Mouse (Mus musculus): ENCODE results near the gene Pigs. TPM values are rescaled to one million over a fixed set of nuclear protein-coding genes. Genes with fewer than 3 reads are reported as not detected.

The Pigs gene
- 44.6 TPM for total RNA-seq (2023)

DNA sequence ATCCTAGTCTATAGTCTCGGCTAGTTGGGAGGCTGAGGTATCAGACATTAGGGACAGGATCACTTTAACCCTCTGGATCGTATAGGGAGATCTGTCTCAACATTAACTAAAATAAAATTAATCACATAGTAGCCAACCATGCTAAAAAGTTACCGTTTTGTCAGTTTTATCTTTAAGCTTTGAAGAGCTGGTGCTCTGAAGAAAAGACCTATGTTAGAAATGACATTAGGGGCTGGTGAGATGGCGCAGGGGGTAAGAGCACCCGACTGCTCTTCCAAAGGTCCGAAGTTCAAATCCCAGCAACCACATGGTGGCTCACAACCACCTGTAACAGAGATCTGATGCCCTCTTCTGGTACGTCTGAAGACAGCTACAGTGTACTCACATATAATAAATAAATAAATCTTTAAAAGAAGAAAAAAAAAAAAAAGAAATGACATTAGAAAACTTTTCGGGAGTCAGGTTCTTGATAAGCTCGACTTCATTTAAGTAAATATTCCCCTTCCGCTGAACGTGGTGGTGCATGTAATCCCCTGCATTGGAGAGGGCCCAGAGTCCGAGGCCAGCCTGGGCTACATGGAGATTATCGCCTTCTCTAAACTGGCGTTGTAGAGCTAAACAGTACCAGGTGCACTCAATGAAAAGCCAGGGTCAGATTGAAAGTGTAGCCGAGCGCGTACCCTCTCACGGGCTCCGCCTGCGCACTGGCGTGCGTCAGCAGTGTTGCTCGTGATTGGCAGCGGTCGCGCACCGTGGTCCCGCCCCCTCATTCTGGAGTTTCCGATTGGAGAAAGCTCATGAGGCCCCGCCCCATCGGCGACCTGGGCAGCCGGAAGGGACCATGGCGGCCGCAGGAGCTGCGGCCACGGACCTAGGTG lies at the start of gene Pigs:
Gene Pigs, plus strand, starts transcription at position 782 of the 878 bp plus-strand sequence.

DNA sequence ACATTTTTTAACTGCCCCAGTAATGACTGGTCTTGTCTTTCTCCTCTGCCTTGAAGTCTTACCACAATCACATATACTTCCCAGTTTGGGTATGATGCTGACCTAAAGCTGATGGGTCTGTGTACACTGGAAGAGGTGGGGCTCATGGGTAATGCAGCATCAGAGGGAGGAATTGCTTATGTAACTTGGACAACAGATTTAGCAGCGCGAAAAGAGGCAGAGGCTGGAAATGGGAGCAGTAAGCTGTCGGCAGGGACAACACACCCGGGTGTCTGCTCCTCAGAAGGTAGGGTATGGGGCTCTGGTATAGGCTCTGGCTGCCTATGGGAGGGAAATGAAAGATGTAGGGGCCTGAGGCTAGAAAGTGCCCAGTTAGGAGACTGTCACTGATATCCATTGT lies 37.6 kb upstream of the Pigs start, which contains the start of gene BC030499:
Gene BC030499, plus strand, starts transcription at position 188 of the 400 bp plus-strand sequence.

DNA sequence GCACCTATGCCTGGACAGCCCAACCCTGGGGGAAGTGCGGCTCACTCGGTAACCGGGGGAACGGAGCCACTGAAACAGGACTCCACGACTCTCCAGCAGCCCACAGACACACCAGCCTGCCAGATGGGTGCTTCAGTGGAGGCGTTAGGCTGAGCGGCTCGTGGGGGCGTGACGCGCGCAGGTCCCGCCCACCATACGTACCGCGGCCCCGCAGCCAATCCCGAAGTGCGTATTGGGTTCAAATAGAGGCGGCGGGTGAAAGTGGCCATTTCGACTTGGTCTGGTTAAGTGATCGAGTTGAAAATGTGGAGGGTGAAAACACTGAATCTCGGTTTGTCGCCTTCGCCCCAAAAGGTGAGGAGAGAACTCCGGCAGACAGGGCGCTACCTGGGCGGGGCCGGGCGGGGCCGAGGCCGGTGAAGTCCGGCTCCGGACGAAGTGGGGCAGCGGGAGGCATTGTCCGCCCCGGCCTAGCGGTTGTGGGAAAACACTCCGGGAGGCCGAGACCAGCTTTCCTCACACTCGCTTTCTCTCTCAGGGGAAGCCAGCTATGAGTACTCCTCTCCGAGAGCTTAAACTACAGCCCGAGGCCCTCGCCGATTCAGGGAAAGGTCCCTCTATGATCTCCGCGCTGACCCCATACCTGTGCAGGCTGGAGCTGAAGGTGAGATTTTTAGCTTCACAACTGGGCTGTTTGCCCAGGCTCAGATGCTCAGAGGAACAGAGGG lies 26.7 kb upstream of the Pigs start, which contains the start of gene Spag5:
Gene Spag5, plus strand, starts transcription at position 173 of the 728 bp plus-strand sequence.

DNA sequence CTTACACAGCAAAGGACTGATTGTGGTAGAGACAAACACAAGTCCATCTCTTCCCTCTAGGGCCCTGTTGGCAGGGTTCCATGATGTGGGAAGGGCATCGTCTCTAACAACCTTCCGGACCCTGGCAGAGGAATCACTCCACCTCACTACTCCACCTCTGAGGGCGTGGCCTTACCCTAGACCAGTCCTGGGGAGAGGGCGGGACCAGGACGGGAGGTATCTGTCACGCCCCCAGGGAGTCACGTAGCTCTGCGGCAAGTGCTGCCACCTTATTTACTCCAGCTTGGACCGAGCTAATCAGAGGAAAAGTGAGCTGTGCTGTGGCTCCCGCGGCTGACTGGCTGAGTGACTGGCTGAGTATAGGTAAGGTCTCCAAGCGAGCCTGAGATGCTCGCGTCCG lies 5.4 kb upstream of the Pigs start, which contains the start of gene Aldoc:
Gene Aldoc, plus strand, starts transcription at position 109 of the 400 bp plus-strand sequence.

DNA sequence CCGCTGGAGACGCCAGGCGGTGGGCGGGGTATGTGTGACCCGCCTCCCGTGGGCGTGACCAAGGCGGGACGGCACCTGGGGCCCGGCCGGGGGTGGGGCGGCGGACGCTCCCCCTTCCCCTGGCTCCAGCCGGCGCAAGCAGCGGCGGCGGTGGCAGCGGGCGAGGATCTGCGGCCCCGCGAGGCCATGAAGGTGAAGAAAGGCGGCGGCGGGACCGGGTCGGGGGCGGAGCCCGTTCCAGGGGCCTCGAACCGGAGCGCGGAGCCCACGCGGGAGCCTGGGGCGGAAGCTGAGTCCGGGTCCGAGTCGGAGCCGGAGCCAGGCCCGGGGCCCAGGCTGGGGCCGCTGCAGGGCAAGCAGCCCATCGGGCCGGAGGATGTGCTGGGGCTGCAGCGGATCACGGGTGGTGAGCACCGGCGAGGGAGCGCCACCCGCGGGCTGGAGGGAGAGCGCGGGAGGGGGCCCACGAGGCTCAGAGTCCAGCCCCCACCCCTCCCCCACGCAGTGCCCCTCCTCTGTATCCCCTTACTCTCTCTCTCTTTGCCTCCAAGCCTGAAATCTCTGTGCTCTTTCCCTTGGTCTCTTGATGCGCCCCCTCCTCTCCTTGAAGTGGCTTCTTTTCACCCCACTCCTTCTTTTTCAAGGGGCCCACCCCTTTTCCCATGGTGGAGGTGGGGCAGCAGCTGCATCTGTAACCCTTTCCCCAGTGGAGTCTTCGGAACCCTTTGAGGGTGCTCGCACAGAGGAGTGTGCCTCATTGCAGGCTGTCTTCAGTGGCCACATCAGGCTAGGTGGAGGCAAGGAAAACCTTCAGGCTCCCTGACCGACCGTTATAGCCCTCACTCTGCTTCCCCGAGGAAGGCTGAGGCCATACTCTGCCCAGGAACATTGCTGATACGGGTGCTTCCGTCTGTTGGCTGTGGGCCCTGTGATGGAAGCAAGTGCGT lies 15.4 kb downstream of the Pigs start, which contains the start of gene Unc119:
Gene Unc119, plus strand, starts transcription at position 102 of the 947 bp plus-strand sequence.

DNA sequence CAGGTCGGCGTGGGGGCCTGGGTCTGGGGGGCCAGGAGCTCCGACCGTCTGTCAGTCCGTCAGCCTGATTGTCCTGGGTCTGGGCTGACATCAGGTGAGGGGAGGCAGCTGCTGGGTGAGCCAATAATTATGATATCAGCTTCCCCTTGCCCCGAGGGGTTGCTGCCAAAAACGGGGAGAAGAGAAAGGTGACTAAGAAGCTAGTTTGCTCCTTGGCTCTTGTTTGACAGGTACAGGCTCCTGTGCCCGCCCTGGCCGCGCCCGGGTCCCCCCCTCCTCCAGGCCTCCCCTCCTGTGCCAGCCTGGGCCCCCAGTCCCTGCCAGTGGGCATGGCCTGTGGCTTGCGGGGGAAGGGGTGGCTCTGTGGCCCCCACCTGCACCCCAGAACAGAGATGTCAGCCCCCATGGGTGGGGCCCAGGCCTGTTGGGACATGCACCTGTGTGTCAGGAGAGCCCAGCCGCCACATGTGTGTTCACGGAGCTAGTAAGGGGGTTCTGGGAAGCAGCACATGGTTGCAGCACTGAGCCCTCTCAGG lies 58.4 kb downstream of the Pigs start, which contains the start of gene Foxn1:
Gene Foxn1, minus strand, starts transcription at position 51 of the 536 bp plus-strand sequence.

Other genes starting within 250 kb of the Pigs start
- 30.7 TPM for gene Eral1, start 248.0 kb upstream of the Pigs start, total RNA-seq (2023)
- gene Fam222b, start 233.8 kb upstream of the Pigs start, total RNA-seq (2023): 16.7 TPM
- 31.2 TPM for gene Traf4, start 162.8 kb upstream of the Pigs start, total RNA-seq (2023)
- 8.1 TPM for gene Nek8, start 151.7 kb upstream of the Pigs start, total RNA-seq (2023)
- gene Tlcd1, start 151.7 kb upstream of the Pigs start, total RNA-seq (2023): 3.4 TPM
- 3,868 TPM for gene Rpl23a, start 144.8 kb upstream of the Pigs start, total RNA-seq (2023)
- gene Rab34, start 140.0 kb upstream of the Pigs start, total RNA-seq (2023): not detected
- gene Proca1, start 135.0 kb upstream of the Pigs start, total RNA-seq (2023): not detected
- gene Sdf2, start 82.7 kb upstream of the Pigs start, total RNA-seq (2023): 55.7 TPM
- 83.6 TPM for gene Supt6, start 82.4 kb upstream of the Pigs start, total RNA-seq (2023)
- 114 TPM for gene 2610507B11Rik, start 66.7 kb upstream of the Pigs start, total RNA-seq (2023)
- 3.3 TPM for gene BC030499, start 37.6 kb upstream of the Pigs start, total RNA-seq (2023)
- gene Spag5, start 26.9 kb upstream of the Pigs start, total RNA-seq (2023): 5.6 TPM
- 25.8 TPM for gene Aldoc, start 5.4 kb upstream of the Pigs start, total RNA-seq (2023)
- 10.9 TPM for gene Unc119, start 15.1 kb downstream of the Pigs start, total RNA-seq (2023)
- not detected for gene Foxn1, start 58.1 kb downstream of the Pigs start, total RNA-seq (2023)
- not detected for gene Slc13a2, start 93.8 kb downstream of the Pigs start, total RNA-seq (2023)
- gene Slc46a1, start 137.3 kb downstream of the Pigs start, total RNA-seq (2023): 1.0 TPM
- gene Sarm1, start 169.3 kb downstream of the Pigs start, total RNA-seq (2023): 2.6 TPM
- not detected for gene Vtn, start 170.7 kb downstream of the Pigs start, total RNA-seq (2023)
- not detected for gene Sebox, start 175.0 kb downstream of the Pigs start, total RNA-seq (2023)
- gene Tmem199, start 183.8 kb downstream of the Pigs start, total RNA-seq (2023): 22.2 TPM
- 31.3 TPM for gene Poldip2, start 183.8 kb downstream of the Pigs start, total RNA-seq (2023)
- gene Tnfaip1, start 207.9 kb downstream of the Pigs start, total RNA-seq (2023): 12.4 TPM
- gene Ift20, start 207.9 kb downstream of the Pigs start, total RNA-seq (2023): 30.7 TPM
- 9.2 TPM for gene Tmem97, start 222.4 kb downstream of the Pigs start, total RNA-seq (2023)